Mouse (Mus musculus): ENCODE data around the gene Get4. TPM values are rescaled to one million over a fixed set of nuclear protein-coding genes. Genes with fewer than 3 reads are reported as not detected.

Gene Get4
- polyA plus RNA-seq, 1 experiment from 2014 or later: 133 TPM

GRCm38 (mm10) chr5:139241022-139241761 is 10.9 kb upstream of the Get4 start:
- no peaks in the 10 kb centered on the region for H3K4me1 ChIP-seq (replicated peaks; ENCODE audit: control insufficient read depth, insufficient read depth)
- peaks cover 46% of the 10 kb centered on the region for H3K36me3 ChIP-seq (ENCODE audit: control insufficient read depth, insufficient read depth, low read length)
- no peak overlapping the region for H3K4me3 ChIP-seq (ENCODE audit: low read depth, low read length)
- ATAC-seq (ENCODE audit: low FRiP score, low TSS enrichment) (peak; percentile 48; the same call in 1 of the 2 replicates), DNase-seq (ENCODE audit: low spot score) (no peak)
- H3K9ac ChIP-seq (ENCODE audit: low read length): no peak overlapping the region
- 70% methylated on average over 15 of the region's 15 CpGs for WGBS
- no peaks in the 10 kb centered on the region for H3K9me3 ChIP-seq (ENCODE audit: control insufficient read depth, low read length)
- TF ChIP-seq CTCF (IDR thresholded peaks at IDR 0.05; ENCODE audit: low read depth) (no peak), EP300 (optimal IDR thresholded peaks at IDR 0.05) (peak; percentile 86)
- H3K27me3 ChIP-seq (ENCODE audit: control insufficient read depth, insufficient read depth, low read length): no peaks in the 10 kb centered on the region
- H3K4me2 ChIP-seq (replicated peaks; ENCODE audit: low read depth): no peak overlapping the region
- H3K27ac ChIP-seq (replicated peaks): peak overlapping the region; percentile 71

- WGBS: 63% methylated on average over 1 of the region's 1 CpGs
- H3K9ac ChIP-seq (ENCODE audit: low read length): no peak overlapping the region
- no peak overlapping the region for H3K4me3 ChIP-seq (ENCODE audit: low read depth, low read length)
- H3K4me2 ChIP-seq (replicated peaks; ENCODE audit: low read depth): no peak overlapping the region
- H3K9me3 ChIP-seq (ENCODE audit: control insufficient read depth, low read length): no peaks in the 10 kb centered on the region
- no peak for DNase-seq (ENCODE audit: low spot score)
- H3K36me3 ChIP-seq (ENCODE audit: control insufficient read depth, insufficient read depth, low read length): peaks cover 55% of the 10 kb centered on the region
- H3K4me1 ChIP-seq (replicated peaks; ENCODE audit: control insufficient read depth, insufficient read depth): no peaks in the 10 kb centered on the region
- ATAC-seq (ENCODE audit: low FRiP score, low TSS enrichment): no peak
- no peaks in the 10 kb centered on the region for H3K27me3 ChIP-seq (ENCODE audit: control insufficient read depth, insufficient read depth, low read length)
- no peak for TF ChIP-seq EP300 (optimal IDR thresholded peaks at IDR 0.05)
- TF ChIP-seq CTCF (IDR thresholded peaks at IDR 0.05; ENCODE audit: low read depth): no peak
- no peak overlapping the region for H3K27ac ChIP-seq (replicated peaks)
Observed at GRCm38 (mm10) chr5:139243384-139243783, 8.7 kb upstream of the Get4 start.

GRCm38 (mm10) chr5:139247767-139248166 is 4.4 kb upstream of the Get4 start:
- no peak overlapping the region for H3K4me2 ChIP-seq (replicated peaks; ENCODE audit: low read depth)
- no peaks in the 10 kb centered on the region for H3K9me3 ChIP-seq (ENCODE audit: control insufficient read depth, low read length)
- TF ChIP-seq EP300 (optimal IDR thresholded peaks at IDR 0.05) (no peak), CTCF (IDR thresholded peaks at IDR 0.05; ENCODE audit: low read depth) (no peak)
- no peak overlapping the region for H3K9ac ChIP-seq (ENCODE audit: low read length)
- 79% methylated on average over 3 of the region's 3 CpGs for WGBS
- no peak for ATAC-seq (ENCODE audit: low FRiP score, low TSS enrichment)
- peaks cover 39% of the 10 kb centered on the region for H3K36me3 ChIP-seq (ENCODE audit: control insufficient read depth, insufficient read depth, low read length)
- H3K4me1 ChIP-seq (replicated peaks; ENCODE audit: control insufficient read depth, insufficient read depth): 0 out of 2 replicates have a peak, but pooled peaks cover 2% of the 10 kb centered on the region
- H3K27me3 ChIP-seq (ENCODE audit: control insufficient read depth, insufficient read depth, low read length): no peaks in the 10 kb centered on the region
- no peak overlapping the region for H3K27ac ChIP-seq (replicated peaks)
- DNase-seq (ENCODE audit: low spot score): no peak
- H3K4me3 ChIP-seq (ENCODE audit: low read depth, low read length): no peak overlapping the region

GRCm38 (mm10) chr5:139248846-139249245 is 3.3 kb upstream of the Get4 start:
- Histone ChIP-seq H3K36me3 (ENCODE audit: control insufficient read depth, insufficient read depth, low read length) (peaks cover 37% of the 10 kb centered on the region), H3K4me3 (ENCODE audit: low read depth, low read length) (no peak overlapping the region), H3K9me3 (ENCODE audit: control insufficient read depth, low read length) (no peaks in the 10 kb centered on the region), H3K27me3 (ENCODE audit: control insufficient read depth, insufficient read depth, low read length) (no peaks in the 10 kb centered on the region), H3K9ac (ENCODE audit: low read length) (no peak overlapping the region), H3K4me2 (replicated peaks; ENCODE audit: low read depth) (no peak overlapping the region), H3K4me1 (replicated peaks; ENCODE audit: control insufficient read depth, insufficient read depth) (peaks cover 6% of the 10 kb centered on the region), H3K27ac (replicated peaks) (no peak overlapping the region)
- DNase-seq (ENCODE audit: low spot score): no peak
- TF ChIP-seq CTCF (IDR thresholded peaks at IDR 0.05; ENCODE audit: low read depth) (no peak), EP300 (optimal IDR thresholded peaks at IDR 0.05) (no peak)
- no peak for ATAC-seq (ENCODE audit: low FRiP score, low TSS enrichment)
- WGBS: 76% methylated on average over 3 of the region's 3 CpGs

GRCm38 (mm10) chr5:139251279-139251678 is 845 bp upstream of the Get4 start:
- ATAC-seq (ENCODE audit: low FRiP score, low TSS enrichment) (no peak), DNase-seq (ENCODE audit: low spot score) (no peak)
- Histone ChIP-seq H3K27me3 (ENCODE audit: control insufficient read depth, insufficient read depth, low read length) (no peaks in the 10 kb centered on the region), H3K4me2 (replicated peaks; ENCODE audit: low read depth) (peak overlapping the region; percentile 66), H3K9ac (ENCODE audit: low read length) (peak overlapping the region; percentile 68; the same call in 1 of the 2 replicates), H3K9me3 (ENCODE audit: control insufficient read depth, low read length) (no peaks in the 10 kb centered on the region), H3K27ac (replicated peaks) (peak overlapping the region; percentile 95), H3K36me3 (ENCODE audit: control insufficient read depth, insufficient read depth, low read length) (peaks cover 22% of the 10 kb centered on the region), H3K4me3 (ENCODE audit: low read depth, low read length) (peak overlapping the region; percentile 76; the same call in 1 of the 2 replicates), H3K4me1 (replicated peaks; ENCODE audit: control insufficient read depth, insufficient read depth) (peaks cover 6% of the 10 kb centered on the region)
- WGBS: 71% methylated on average over 7 of the region's 7 CpGs
- TF ChIP-seq CTCF (IDR thresholded peaks at IDR 0.05; ENCODE audit: low read depth) (no peak), EP300 (optimal IDR thresholded peaks at IDR 0.05) (no peak)

- TF ChIP-seq CTCF (IDR thresholded peaks at IDR 0.05; ENCODE audit: low read depth) (peak; percentile 50), EP300 (optimal IDR thresholded peaks at IDR 0.05) (no peak)
Observed at GRCm38 (mm10) chr5:139251736-139252080, 416 bp upstream of the Get4 start.

More at GRCm38 (mm10) chr5:139251736-139252080, 416 bp upstream of the Get4 start:
- WGBS: under 1% methylated on average over 8 of the region's 8 CpGs
- no peaks in the 10 kb centered on the region for H3K27me3 ChIP-seq (ENCODE audit: control insufficient read depth, insufficient read depth, low read length)
- H3K27ac ChIP-seq (replicated peaks): peak overlapping the region; percentile 95
- peak; percentile 28; the same call in 1 of the 2 replicates for ATAC-seq (ENCODE audit: low FRiP score, low TSS enrichment)
- peak overlapping the region; percentile 76 for H3K4me3 ChIP-seq (ENCODE audit: low read depth, low read length)
- peaks cover 20% of the 10 kb centered on the region for H3K36me3 ChIP-seq (ENCODE audit: control insufficient read depth, insufficient read depth, low read length)
- peaks cover 6% of the 10 kb centered on the region for H3K4me1 ChIP-seq (replicated peaks; ENCODE audit: control insufficient read depth, insufficient read depth)
- peak overlapping the region; percentile 66 for H3K4me2 ChIP-seq (replicated peaks; ENCODE audit: low read depth)
- no peak for DNase-seq (ENCODE audit: low spot score)
- peak overlapping the region; percentile 68 for H3K9ac ChIP-seq (ENCODE audit: low read length)
- H3K9me3 ChIP-seq (ENCODE audit: control insufficient read depth, low read length): no peaks in the 10 kb centered on the region
